Mouse (Mus musculus) midbrain, embryonic 10.5 days (tissue): ENCODE data around the gene Atp4b. TPM values are rescaled to one million over a fixed set of nuclear protein-coding genes. Genes with fewer than 3 reads are reported as not detected.
A peak's percentile ranks its signal among the peaks of the same experiment; 100 is the strongest.

Experiments used
- DNase-seq: peaks from one replicate; pipeline ENCODE4 v3.0.0-alpha.2; 2017; ENCODE audit warnings: low spot score
- H3K27ac ChIP-seq: fragments of 300-500 bp; sonication (generic); replicated peaks from 2 replicates; pipeline ENCODE4 v1.5.1; 2016; ENCODE audit warnings: mild to moderate bottlenecking
- H3K27me3 ChIP-seq: fragments of 300-500 bp; sonication (generic); 2 replicates; pipeline ENCODE4 v1.6.1; 2016; ENCODE audit warnings: low read depth, mild to moderate bottlenecking; ENCODE audit not compliant: poor library complexity, severe bottlenecking
- H3K36me3 ChIP-seq: fragments of 300-500 bp; sonication (generic); 2 replicates; pipeline ENCODE4 v1.6.1; 2016; ENCODE audit warnings: mild to moderate bottlenecking, moderate library complexity
- H3K4me1 ChIP-seq: fragments of 300-500 bp; sonication (generic); 2 replicates; pipeline ENCODE4 v1.6.1; 2016
- H3K4me3 ChIP-seq: fragments of 300-500 bp; sonication (generic); 2 replicates; pipeline ENCODE4 v1.5.1; 2016; ENCODE audit warnings: mild to moderate bottlenecking, moderate library complexity
- H3K9me3 ChIP-seq: fragments of 300-500 bp; sonication (generic); replicated peaks from 2 replicates; pipeline ENCODE4 v1.6.1; 2016; ENCODE audit warnings: mild to moderate bottlenecking
- WGBS: fragments of 180-500 bp; shearing (Covaris S2); methylation state at CpG from one replicate; pipeline ENCODE4 v1.1.7; 2016; 5-methylcytosine and 5-hydroxymethylcytosine counted together
- polyA plus RNA-seq: library from polyadenylated mRNA; unstranded; fragments of >200 nt; fragmentation: Nextera tagmentation; extraction: Ambion mirVana; gene quantifications from 2 replicates; pipeline ENCODE4 v1.2.1, GENCODE M21; 2016

The Atp4b gene
- polyA plus RNA-seq, 1 experiment from 2014 or later, result not detected

GRCm38 (mm10) chr8:13413823-13414390 is 17.3 kb upstream of the Atp4b start:
- Histone ChIP-seq H3K36me3 (no peaks in the 10 kb centered on the region), H3K9me3 (no peaks in the 10 kb centered on the region), H3K27ac (no peak overlapping the region), H3K27me3 (no peaks in the 10 kb centered on the region), H3K4me1 (no peaks in the 10 kb centered on the region; the same call in 1 of the 2 replicates), H3K4me3 (no peak overlapping the region)
- WGBS, result 63% methylated on average over 12 of the region's 12 CpGs
- DNase-seq, result no peak

- no peaks in the 10 kb centered on the region for H3K27me3 ChIP-seq
- peak; percentile 62 for DNase-seq
- no peak overlapping the region for H3K27ac ChIP-seq
- H3K4me1 ChIP-seq, result no peaks in the 10 kb centered on the region; the same call in 1 of the 2 replicates
- H3K9me3 ChIP-seq, result no peaks in the 10 kb centered on the region
- 65% methylated on average over 13 of the region's 13 CpGs for WGBS
- no peaks in the 10 kb centered on the region for H3K36me3 ChIP-seq
- H3K4me3 ChIP-seq, result no peak overlapping the region
Observed at GRCm38 (mm10) chr8:13412891-13413558, 16.4 kb upstream of the Atp4b start.

- WGBS, result 32% methylated on average over 6 of the region's 6 CpGs
- no peaks in the 10 kb centered on the region for H3K27me3 ChIP-seq
- H3K36me3 ChIP-seq, result no peaks in the 10 kb centered on the region
- no peaks in the 10 kb centered on the region; the same call in 1 of the 2 replicates for H3K4me1 ChIP-seq
- DNase-seq, result peak; percentile 76
- no peak overlapping the region for H3K27ac ChIP-seq
- H3K4me3 ChIP-seq, result no peak overlapping the region
- no peaks in the 10 kb centered on the region for H3K9me3 ChIP-seq
Observed at GRCm38 (mm10) chr8:13411597-13411996, 15.0 kb upstream of the Atp4b start.

GRCm38 (mm10) chr8:13406011-13406410 is 9.4 kb upstream of the Atp4b start:
- Histone ChIP-seq H3K36me3 (no peaks in the 10 kb centered on the region), H3K27ac (no peak overlapping the region), H3K27me3 (no peaks in the 10 kb centered on the region), H3K9me3 (no peaks in the 10 kb centered on the region), H3K4me1 (no peaks in the 10 kb centered on the region), H3K4me3 (no peak overlapping the region)
- no peak for DNase-seq
- WGBS, result 85% methylated on average over 5 of the region's 5 CpGs

GRCm38 (mm10) chr8:13404666-13405131 is 8.1 kb upstream of the Atp4b start, which contains the start of gene Grk1:
Grk1 (plus strand) TSS chr8:13405081.
- no peak within 1 kb of the TSS for H3K4me3 ChIP-seq
- H3K9me3 ChIP-seq, result no peaks in the 10 kb centered on the region
- no peak within 1 kb of the TSS for H3K27ac ChIP-seq
- H3K27me3 ChIP-seq, result no peaks in the 10 kb centered on the region
- no peak for DNase-seq
- WGBS, result 83% methylated on average over 5 of the region's 5 CpGs
- H3K4me1 ChIP-seq, result no peaks in the 10 kb centered on the region
- H3K36me3 ChIP-seq, result no peaks in the 10 kb centered on the region

GRCm38 (mm10) chr8:13403517-13403916 is 6.9 kb upstream of the Atp4b start:
- Histone ChIP-seq H3K36me3 (no peaks in the 10 kb centered on the region), H3K4me1 (no peaks in the 10 kb centered on the region), H3K27me3 (no peaks in the 10 kb centered on the region), H3K4me3 (no peak overlapping the region), H3K27ac (no peak overlapping the region), H3K9me3 (no peaks in the 10 kb centered on the region)
- WGBS, result 82% methylated on average over 6 of the region's 6 CpGs
- DNase-seq, result no peak

GRCm38 (mm10) chr8:13393869-13394268 is 2.8 kb downstream of the Atp4b start:
- DNase-seq, result no peak
- no peak overlapping the region for H3K4me3 ChIP-seq
- no peaks in the 10 kb centered on the region for H3K36me3 ChIP-seq
- 95% methylated on average over 7 of the region's 7 CpGs for WGBS
- H3K9me3 ChIP-seq, result no peaks in the 10 kb centered on the region
- H3K27me3 ChIP-seq, result no peaks in the 10 kb centered on the region
- H3K4me1 ChIP-seq, result no peaks in the 10 kb centered on the region
- H3K27ac ChIP-seq, result no peak overlapping the region

- H3K27ac ChIP-seq, result no peak overlapping the region
- H3K4me3 ChIP-seq, result no peak overlapping the region
- no peaks in the 10 kb centered on the region for H3K9me3 ChIP-seq
- H3K36me3 ChIP-seq, result no peaks in the 10 kb centered on the region
- H3K27me3 ChIP-seq, result no peaks in the 10 kb centered on the region
- 79% methylated on average over 2 of the region's 2 CpGs for WGBS
- no peak for DNase-seq
- no peaks in the 10 kb centered on the region for H3K4me1 ChIP-seq
Observed at GRCm38 (mm10) chr8:13388744-13389143, 7.9 kb downstream of the Atp4b start.

- WGBS, result 87% methylated on average over 8 of the region's 8 CpGs
- Histone ChIP-seq H3K4me3 (no peak overlapping the region), H3K27me3 (no peaks in the 10 kb centered on the region), H3K27ac (no peak overlapping the region), H3K9me3 (no peaks in the 10 kb centered on the region), H3K4me1 (no peaks in the 10 kb centered on the region), H3K36me3 (no peaks in the 10 kb centered on the region)
- DNase-seq, result no peak
Observed at GRCm38 (mm10) chr8:13387728-13388127, 8.9 kb downstream of the Atp4b start.

GRCm38 (mm10) chr8:13386366-13386765 is 10.3 kb downstream of the Atp4b start:
- no peak overlapping the region for H3K4me3 ChIP-seq
- H3K27me3 ChIP-seq, result no peaks in the 10 kb centered on the region
- no peaks in the 10 kb centered on the region for H3K9me3 ChIP-seq
- no peak overlapping the region for H3K27ac ChIP-seq
- H3K4me1 ChIP-seq, result no peaks in the 10 kb centered on the region
- DNase-seq, result no peak
- WGBS, result 83% methylated on average over 13 of the region's 13 CpGs
- H3K36me3 ChIP-seq, result peaks cover 2% of the 10 kb centered on the region

- 94% methylated on average over 4 of the region's 4 CpGs for WGBS
- H3K4me1 ChIP-seq, result no peaks in the 10 kb centered on the region
- H3K27ac ChIP-seq, result no peak overlapping the region
- DNase-seq, result no peak
- no peak overlapping the region for H3K4me3 ChIP-seq
- H3K36me3 ChIP-seq, result peaks cover 35% of the 10 kb centered on the region
- no peaks in the 10 kb centered on the region for H3K27me3 ChIP-seq
- H3K9me3 ChIP-seq, result no peaks in the 10 kb centered on the region
Observed at GRCm38 (mm10) chr8:13382999-13383398, 13.6 kb downstream of the Atp4b start.

GRCm38 (mm10) chr8:13382536-13382935 is 14.1 kb downstream of the Atp4b start:
- DNase-seq, result no peak
- Histone ChIP-seq H3K36me3 (peaks cover 39% of the 10 kb centered on the region), H3K9me3 (no peaks in the 10 kb centered on the region), H3K4me1 (no peaks in the 10 kb centered on the region), H3K4me3 (no peak overlapping the region), H3K27me3 (no peaks in the 10 kb centered on the region), H3K27ac (no peak overlapping the region)
- 94% methylated on average over 3 of the region's 3 CpGs for WGBS

GRCm38 (mm10) chr8:13381630-13382029 is 15.0 kb downstream of the Atp4b start:
- 87% methylated on average over 7 of the region's 7 CpGs for WGBS

More at GRCm38 (mm10) chr8:13381630-13382029, 15.0 kb downstream of the Atp4b start:
- no peaks in the 10 kb centered on the region for H3K4me1 ChIP-seq
- H3K36me3 ChIP-seq, result peaks cover 48% of the 10 kb centered on the region
- no peak overlapping the region for H3K27ac ChIP-seq
- no peaks in the 10 kb centered on the region for H3K27me3 ChIP-seq
- H3K4me3 ChIP-seq, result no peak overlapping the region
- H3K9me3 ChIP-seq, result no peaks in the 10 kb centered on the region
- no peak for DNase-seq
